Mouse (Mus musculus): ENCODE data around the gene Hsf2bp.

Gene Hsf2bp

DNA sequence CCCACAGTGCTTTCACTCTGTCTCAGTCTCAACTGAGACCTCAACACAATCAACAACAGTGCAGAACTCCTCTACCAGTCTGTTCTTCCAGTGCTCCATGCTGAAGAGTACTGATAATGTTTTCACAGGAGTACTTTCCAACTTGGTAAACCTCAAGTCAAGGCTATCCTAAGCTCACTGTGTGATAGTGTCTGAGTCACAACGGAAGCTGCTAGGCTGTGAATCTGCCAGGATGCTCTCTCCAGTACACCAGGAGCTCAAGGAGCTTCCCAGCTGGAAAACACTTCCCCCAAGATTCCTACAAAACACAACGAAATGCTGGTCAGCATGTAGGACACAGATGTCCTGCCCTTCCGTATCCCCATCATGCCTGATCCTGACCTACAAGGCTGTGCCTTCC lies 7.8 kb downstream of the Hsf2bp start:
- DNase-seq, result no peak

GRCm38 (mm10) chr17:32027666-32028065 lies 8.5 kb downstream of the Hsf2bp start:
- no peak for DNase-seq

- no peak for DNase-seq
Measured at GRCm38 (mm10) chr17:32025386-32025785, 10.8 kb downstream of the Hsf2bp start.

DNA sequence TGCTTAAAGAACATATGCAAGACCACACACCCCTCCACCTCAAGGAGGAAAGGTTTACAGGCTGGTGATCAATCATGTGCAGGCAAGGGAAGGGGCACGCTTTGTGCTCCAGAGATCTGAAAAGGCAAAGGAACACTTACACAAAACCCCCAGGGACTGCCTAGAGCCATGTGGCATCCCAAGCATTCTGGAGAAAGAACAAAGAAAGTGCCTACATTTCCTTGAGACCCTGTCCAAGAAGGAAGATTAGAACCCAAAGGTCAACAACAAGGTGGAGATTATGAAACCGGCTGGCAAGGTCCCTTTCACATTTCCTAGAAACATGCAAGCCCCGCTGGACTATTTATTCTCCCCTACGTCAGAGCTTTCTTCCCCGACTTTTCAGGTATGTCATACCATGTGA lies 11.5 kb downstream of the Hsf2bp start:
- DNase-seq, result no peak

DNA sequence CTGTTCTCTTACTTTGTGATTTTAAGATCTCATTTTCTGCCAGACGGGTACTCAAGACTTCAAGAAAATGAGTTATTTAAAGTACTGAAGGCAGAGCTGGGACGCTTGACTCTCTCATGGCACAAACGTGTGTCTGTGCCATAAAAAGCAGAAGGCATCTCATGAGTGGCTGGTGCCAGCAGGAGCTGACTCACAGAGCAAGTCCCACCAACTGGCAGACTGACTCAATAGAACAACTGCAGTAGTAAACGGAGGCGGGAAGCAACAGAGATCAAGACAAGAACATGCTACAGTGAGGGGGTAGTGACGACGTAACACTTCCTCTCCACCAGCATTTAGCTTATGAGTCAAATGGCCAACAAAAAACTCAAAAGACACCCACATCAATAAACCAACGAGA lies 13.1 kb downstream of the Hsf2bp start:
- DNase-seq, result no peak

GRCm38 (mm10) chr17:32022551-32022950 lies 13.6 kb downstream of the Hsf2bp start:
- DNase-seq, result no peak

- no peak for DNase-seq
Measured at GRCm38 (mm10) chr17:32021981-32022380, 14.2 kb downstream of the Hsf2bp start.

- no peak for DNase-seq
Measured at GRCm38 (mm10) chr17:32018127-32018894, 17.8 kb downstream of the Hsf2bp start.

GRCm38 (mm10) chr17:32016481-32016880 lies 19.7 kb downstream of the Hsf2bp start:
- DNase-seq, result no peak

- DNase-seq, result no peak
Measured at GRCm38 (mm10) chr17:32013659-32014058, 22.5 kb downstream of the Hsf2bp start.

GRCm38 (mm10) chr17:32012254-32012653 lies 23.9 kb downstream of the Hsf2bp start:
- no peak for DNase-seq

- no peak for DNase-seq
Measured at GRCm38 (mm10) chr17:32011694-32012093, 24.5 kb downstream of the Hsf2bp start.

DNA sequence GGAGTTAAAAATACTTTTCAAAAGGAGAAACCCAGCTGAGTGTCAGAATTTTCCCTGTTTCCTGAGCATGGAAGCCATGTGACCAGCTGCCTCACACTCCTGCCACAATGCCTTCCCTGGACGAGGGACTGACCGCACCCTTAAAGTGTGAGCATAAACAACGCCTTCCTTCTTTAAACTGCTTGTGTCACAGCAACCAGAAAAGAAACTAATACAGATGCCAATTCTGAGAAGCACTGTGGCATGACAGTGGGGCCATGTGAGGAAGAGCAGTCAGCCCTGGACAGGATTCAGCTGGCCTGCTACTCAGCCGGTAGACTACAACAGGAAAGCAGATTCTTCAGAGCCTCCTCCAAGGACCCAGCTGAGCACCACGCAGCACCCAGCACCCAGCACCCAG lies 29.3 kb downstream of the Hsf2bp start:
- DNase-seq, result no peak

DNA sequence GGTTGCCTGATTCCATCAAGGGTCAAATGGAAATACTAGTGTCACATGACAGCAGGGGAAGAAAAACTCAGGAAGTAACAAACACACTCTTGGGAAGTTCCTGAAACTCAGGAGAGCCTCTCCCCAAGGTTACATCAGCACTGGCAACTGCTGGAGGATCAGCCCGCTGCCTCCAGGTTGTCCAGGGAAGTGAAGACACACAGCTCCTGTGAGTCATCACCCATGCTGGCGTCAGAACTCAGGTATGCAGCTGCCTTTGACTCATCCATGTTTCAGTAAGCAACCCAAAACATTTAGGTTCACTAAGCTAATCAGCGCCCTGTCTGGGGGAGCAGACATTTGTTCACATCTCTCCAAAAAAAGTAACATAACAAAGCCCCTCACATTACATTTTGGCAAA lies 32.9 kb downstream of the Hsf2bp start:
- no peak for DNase-seq

DNA sequence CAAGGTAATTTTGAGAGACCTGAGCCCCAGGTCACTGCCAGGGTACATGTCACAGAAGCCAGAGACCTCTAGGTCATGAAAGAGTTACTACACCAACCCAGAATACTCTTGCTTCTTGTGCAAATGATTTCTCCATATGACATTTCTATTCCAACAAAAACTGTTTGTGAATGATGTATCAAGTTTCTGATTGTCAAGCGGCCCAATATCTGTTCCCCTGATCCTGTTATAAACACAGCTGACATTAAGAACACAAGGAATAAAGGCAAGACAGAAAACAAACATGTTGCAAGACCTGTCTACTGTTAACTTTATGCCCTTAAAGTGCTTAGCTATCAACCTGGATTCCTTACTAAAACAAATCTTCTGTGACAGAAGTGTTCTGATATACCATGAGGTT lies 37.8 kb downstream of the Hsf2bp start:
- no peak for DNase-seq

GRCm38 (mm10) chr17:31996331-31996730 lies 39.8 kb downstream of the Hsf2bp start:
- no peak for DNase-seq

GRCm38 (mm10) chr17:31995784-31996183 lies 40.4 kb downstream of the Hsf2bp start:
- no peak for DNase-seq

DNA sequence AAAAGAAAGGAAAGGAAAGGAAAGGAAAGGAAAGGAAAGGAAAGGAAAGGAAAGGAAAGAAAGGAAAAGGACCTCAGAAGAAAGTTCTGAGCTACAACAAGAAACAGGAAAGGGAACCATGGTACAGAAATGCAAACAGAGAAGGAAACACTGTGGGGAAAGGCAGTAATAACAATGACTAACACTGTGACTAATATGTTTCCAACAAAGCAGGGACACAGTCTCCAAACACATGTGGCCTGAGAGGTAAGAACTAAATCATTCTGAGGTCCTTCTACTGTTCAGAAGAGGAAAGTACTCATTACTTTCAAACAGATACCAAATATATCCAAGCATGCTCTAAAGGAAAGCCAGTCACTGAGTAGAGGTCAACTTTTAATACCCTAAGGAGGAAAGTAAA lies 42.0 kb downstream of the Hsf2bp start:
- DNase-seq, result no peak

DNA sequence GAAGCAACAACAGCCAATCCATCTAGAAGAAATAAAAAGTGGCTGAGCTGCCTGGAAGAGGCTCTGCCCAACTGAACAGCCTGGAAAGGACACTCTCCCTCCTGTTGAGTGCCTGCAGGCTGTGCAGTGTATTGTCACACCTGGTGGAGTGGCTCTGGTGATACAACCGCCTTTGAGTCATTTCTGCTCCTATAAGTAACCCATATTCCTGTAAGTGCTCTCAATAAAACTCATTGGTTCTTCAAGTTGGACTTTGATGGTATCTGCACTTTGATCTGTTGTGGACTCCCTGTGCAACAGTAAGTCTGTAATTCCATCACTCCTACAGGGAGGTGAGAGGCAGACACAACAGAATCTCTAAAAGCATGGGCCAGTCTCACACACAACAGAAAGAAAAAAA lies 42.8 kb downstream of the Hsf2bp start:
- DNase-seq, result no peak

- no peak for DNase-seq
Measured at GRCm38 (mm10) chr17:31992004-31992403, 44.1 kb downstream of the Hsf2bp start.

- DNase-seq, result no peak
Measured at GRCm38 (mm10) chr17:31989035-31989434, 47.1 kb downstream of the Hsf2bp start.

- no peak for DNase-seq
Measured at GRCm38 (mm10) chr17:31986915-31987314, 49.2 kb downstream of the Hsf2bp start.

DNA sequence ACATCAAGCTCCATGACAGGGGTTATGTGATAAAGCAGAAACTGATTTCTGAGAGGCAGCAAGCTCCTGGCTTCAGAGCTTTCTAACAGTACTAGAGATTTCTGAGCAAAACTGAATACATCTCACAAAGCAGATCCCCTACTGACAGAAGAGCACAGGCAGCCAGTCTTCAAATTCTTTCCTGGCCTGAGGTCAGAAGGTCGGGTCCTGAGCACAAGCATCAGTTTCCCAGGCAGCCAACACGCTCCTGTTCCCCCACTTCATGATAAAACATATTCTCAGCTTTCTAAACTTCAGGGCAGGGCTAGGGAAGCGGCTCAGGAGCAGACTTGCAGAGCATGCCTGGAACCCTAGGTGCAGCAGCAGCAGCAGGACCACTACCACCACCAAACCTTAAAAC lies 52.7 kb downstream of the Hsf2bp start:
- DNase-seq, result no peak

DNA sequence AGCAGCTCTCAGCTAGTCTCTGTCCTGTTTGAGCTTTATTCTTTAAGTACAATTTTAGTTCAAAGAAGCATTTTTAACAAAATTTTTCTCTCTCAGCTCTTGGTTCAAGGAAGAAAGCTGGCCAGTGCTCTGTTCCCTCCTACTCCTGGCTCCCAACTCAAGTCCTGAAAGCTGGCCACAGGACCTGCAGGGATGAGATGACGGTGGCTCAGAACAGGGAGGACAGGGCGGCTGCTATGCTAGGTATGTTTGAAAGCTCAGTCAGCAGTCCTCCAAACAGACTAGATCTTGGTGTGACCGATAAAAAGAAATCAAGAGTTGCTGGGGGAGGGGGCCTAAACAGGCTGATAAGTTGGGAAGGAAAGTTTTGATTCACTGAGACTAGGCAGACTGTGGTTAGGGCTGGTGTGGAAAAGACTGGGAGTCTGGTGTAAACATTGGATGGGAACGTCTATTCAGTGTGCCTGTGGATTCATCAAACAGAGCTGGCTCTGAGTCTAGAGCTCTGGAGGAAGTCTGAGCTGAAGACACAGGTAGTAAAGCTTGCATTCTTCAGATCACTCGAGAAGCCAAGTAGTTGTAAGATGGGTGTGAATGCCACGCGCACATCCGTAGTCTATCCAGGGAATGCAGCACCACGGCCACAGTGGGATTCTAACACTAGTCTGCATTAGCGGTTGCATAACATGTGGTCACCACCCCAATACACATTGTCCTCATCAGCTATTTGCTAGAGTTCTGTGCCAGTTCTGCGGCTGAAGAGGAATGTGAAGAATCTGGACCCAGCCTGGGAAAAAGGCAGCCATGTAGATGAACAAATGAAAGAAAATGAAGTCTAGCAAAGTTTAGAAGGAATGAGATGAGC lies 53.6 kb downstream of the Hsf2bp start:
- DNase-seq, result no peak
